Mouse (Mus musculus) adrenal gland, postnatal 36 days (tissue): ENCODE measurements around the gene Cnmd. TPM values are rescaled to one million over a fixed set of nuclear protein-coding genes. Genes with fewer than 3 reads are reported as not detected.
A peak's percentile ranks its signal among the peaks of the same experiment; 100 is the strongest.

Experiments
- DNase-seq, 2 experiments: peaks; one replicate each; pipeline ENCODE4 v3.0.0; 2021; ENCODE audit warnings: mixed read lengths in 1 of 2
- total RNA-seq, 2 experiments: library from RNA; stranded (reverse); gene quantifications; 2 replicates each; pipeline ENCODE4 v1.2.3; 2021

Cnmd gene
- total RNA-seq, 2 experiments from 2014 or later, result 0.60 to 0.92 TPM

DNA sequence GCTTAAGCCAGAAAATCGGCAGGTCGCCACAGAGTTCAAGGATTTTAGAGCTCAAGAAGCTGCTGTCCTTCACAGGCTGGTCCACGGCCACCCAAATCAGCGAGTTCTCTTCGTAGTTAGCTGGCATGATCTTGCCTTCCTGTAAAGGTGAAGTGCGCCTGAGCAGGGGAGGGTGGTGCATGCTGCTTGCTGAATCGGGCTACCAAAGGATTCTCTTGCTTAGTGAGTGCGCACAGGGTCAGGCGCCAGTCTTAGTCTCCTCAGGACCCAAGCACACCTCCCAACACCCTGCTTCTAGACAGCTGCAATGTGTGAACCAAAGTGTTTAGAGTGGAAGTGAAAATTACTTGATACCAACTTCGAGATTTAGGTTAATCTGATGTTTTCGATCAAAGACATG, 16.6 kb downstream of the Cnmd start:
- no peak for DNase-seq

DNA sequence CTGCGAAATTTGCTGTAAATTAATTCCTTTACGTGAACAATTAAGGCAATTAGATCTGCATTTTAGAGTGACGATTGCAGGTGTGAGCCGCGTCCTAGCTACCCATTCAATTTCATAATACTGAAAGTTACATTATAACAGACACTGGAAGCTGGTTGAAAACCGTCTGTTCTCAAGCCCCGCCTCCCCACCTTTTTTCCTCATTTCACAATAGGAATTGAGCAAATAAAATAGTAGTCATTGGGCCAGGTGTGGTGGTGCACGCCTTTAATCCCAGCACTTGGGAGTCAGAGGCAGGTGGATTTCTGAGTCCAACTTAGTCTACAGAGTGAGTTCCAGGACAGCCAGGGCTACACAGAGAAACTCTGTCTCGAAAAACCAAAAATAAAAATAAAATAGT, 19.9 kb downstream of the Cnmd start:
- no peak for DNase-seq

DNA sequence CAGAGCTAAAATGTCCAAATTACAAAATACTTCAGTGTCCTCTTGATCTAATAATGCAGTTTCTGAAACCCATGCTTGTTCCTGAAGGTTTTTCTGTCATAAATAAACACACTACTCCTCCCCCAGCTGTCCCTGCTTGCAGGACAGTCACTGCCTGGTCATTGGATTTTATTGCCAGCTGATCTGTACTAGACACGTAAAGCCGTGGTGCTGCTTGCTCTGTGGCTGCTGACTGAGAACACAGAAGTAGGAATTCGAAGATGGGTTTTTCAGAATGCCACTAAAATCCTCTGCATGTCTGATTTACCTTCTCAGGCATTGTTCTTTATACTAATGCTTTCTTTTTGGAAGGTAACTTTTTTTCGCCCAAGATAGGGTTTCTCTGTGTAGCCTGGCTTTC, 25.2 kb downstream of the Cnmd start:
- DNase-seq, result peak in 1 of 2 experiments; percentile 28

- peak; percentile 26 to 28 for DNase-seq
These were observed 28.8 kb downstream of the Cnmd start for GRCm38 (mm10) chr14:79633196-79633595.

GRCm38 (mm10) chr14:79632330-79632729, 29.6 kb downstream of the Cnmd start:
- DNase-seq, result no peak

DNA sequence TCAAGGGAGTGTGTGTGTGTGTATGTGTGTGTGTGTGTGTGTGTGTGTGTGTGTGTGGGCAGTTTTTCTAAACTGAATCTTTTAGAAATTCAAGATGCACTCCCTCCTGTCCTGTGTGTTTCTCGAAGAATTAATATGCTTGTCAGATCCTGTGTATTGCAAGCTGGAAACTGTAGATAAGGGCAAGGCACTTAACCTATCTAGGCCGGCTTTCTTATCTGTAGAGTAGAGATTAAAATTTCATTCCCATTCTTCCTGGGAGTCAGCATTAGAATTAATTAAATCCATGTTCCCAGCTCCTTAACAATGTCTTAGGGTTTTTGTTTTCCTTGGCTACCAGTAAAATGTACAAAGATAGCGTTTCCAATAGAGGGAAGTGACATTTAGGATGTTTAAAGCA, 40.8 kb downstream of the Cnmd start:
- no peak for DNase-seq

DNA sequence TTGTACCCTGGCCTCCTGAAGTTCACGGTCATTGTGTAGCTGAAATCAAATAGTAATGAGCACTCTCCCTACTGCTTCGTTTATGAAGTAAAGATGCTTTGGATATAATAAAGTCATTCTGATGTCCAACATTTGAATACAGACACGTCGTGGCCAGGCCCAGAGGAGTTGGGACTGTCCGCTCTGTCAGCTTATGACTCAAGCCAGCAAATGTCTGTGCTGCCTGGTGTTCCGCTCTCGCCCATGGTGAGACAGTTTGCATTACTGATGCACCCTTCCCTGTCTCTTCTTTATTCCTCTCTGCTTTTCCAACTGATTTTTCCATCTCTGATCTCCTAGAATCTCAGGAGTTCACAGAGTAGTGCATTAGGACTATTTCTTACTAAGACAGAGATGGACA, 42.2 kb downstream of the Cnmd start:
- DNase-seq, result no peak

DNA sequence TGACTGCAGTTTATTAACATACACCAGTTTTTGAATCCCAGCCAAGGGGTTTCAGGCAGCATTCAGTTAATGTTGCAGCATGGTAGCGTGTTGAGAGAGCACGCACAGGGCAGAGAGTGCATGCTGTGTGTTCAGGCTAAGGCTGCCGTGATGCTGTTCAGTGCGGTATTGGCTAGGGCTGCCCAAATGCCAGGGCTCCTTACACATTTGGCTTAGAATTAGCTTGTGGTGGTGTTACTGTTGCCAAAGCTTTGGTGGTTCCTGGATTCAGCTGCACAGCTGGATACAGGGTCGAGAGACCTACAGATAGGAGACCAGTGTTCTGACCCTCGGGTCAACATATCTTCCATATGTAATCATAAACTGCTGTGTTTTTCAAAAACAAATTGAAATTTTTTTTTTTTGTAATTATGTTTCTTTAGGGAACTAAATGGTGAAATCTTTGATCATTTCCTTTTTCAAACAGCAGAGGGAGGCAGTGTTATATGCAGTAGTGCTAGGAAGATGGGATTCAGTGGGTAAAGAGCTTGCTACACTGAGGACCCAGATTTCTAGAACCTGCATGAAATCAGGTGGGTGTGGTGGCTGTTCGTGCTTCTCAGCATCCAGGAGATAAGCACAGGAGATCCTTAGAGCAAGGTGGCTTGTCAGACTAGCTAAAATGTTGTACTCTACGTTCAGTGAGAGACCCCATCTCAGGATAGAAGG, 44.7 kb downstream of the Cnmd start:
- DNase-seq, result no peak

GRCm38 (mm10) chr14:79608286-79608685, 53.7 kb downstream of the Cnmd start:
- no peak for DNase-seq

DNA sequence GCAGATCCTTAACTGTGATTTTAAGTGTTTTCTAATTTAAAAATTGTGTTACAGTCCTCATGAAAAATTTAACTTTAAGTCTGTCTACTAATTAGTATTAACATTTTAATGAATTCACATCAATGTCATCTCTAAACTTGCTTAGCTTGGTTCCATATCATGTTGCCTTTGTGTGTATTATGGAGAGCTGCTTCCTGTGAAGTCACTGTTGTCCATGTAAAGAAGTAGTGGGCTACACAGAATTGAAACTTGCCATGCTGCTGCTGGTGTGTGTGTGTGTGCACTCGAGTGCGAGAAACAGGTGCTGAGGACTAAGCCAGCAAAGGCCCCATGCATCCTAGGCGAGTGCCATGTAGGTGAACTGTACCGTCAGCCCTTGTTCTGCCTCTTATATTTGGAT, 54.6 kb downstream of the Cnmd start:
- DNase-seq, result no peak

DNA sequence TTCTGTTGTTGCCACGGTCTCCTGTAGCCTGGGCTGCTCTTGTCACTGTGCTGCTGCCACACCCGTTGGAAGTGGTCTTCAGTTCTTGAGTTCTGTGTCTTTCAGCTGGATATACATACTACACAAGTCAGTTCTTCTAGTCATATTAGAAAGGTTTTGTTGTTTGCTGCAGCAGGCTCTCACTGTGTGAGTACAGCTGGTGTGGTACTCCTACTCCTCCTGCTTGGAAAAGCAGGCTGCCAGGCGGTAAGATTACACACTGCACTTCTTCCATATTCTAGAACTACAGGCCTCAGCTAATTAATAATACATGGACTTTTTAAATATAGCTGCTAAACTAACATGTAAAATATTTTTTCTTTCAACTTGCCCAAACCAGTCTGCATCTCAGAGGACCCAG, 55.1 kb downstream of the Cnmd start:
- DNase-seq, result no peak

GRCm38 (mm10) chr14:79606392-79606791, 55.6 kb downstream of the Cnmd start:
- DNase-seq, result no peak

- DNase-seq, result no peak
These were observed 56.1 kb downstream of the Cnmd start for GRCm38 (mm10) chr14:79605881-79606280.

DNA sequence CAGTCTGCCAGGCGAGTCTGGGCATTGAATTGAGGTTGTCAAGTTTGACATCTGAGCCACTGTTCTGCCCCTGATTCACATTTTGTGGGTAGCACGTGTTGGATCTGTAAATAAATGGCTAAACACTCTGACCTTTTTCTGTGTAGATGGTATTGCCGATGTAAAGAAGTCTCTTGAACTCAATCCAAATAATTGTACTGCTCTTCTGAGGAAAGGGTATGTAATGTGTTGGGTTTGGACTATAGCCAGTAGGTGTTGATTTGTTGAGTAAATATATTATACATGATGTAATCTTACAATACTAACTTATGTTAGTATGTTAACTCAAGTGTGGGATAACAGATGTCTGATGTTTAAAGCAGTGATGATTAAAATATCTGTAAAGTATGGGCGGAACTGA, 65.4 kb downstream of the Cnmd start:
- no peak for DNase-seq

- DNase-seq, result peak; percentile 14 to 45
These were observed 67.9 kb downstream of the Cnmd start for GRCm38 (mm10) chr14:79594069-79594468.

- no peak for DNase-seq
These were observed 70.4 kb downstream of the Cnmd start for GRCm38 (mm10) chr14:79591611-79592010.

- no peak for DNase-seq
These were observed 71.1 kb downstream of the Cnmd start for GRCm38 (mm10) chr14:79590916-79591315.

GRCm38 (mm10) chr14:79589401-79589800, 72.6 kb downstream of the Cnmd start:
- no peak for DNase-seq

DNA sequence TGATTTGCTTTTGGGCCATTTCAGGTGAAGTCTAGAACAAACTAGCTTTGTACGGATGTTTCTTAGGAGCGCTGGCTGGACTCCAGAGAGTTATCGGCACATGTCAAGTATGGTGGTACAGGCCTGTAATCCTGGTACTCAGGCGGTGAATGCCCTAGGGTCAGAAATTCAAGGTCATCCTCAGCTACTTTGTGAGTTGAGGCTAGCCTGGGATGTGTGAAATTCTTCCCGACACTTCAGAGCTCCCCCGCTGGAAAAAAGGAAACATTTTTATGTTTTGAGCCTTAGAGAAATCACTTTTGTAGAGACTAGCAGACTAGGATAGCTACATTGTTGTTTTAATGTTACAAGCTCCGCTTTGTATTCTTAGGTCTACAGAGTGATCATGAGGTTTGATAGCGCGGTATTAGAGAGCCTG, 73.4 kb downstream of the Cnmd start:
- peak in 1 of 2 experiments; percentile 10 for DNase-seq

- DNase-seq, result no peak
These were observed 74.1 kb downstream of the Cnmd start for GRCm38 (mm10) chr14:79587852-79588229.
